Mouse (Mus musculus): ENCODE measurements around the gene Cep70. TPM values are rescaled to one million over a fixed set of nuclear protein-coding genes. Genes with fewer than 3 reads are reported as not detected.
A peak's percentile ranks its signal among the peaks of the same experiment; 100 is the strongest.

Cep70 gene
- total RNA-seq, 4 experiments from 2014 or later = 24.5 to 34.6 (median 28.8) TPM

GRCm38 (mm10) chr9:99319343-99319951 is 76.3 kb downstream of the Cep70 start:
- no peak for DNase-seq (ENCODE audit: low spot score in 2 of 2)

- no peak for DNase-seq (ENCODE audit: low spot score in 2 of 2)
Observed at GRCm38 (mm10) chr9:99320006-99320405, 76.8 kb downstream of the Cep70 start.

GRCm38 (mm10) chr9:99325208-99325929 is 82.2 kb downstream of the Cep70 start:
- no peak for DNase-seq (ENCODE audit: low spot score in 2 of 2)

DNA sequence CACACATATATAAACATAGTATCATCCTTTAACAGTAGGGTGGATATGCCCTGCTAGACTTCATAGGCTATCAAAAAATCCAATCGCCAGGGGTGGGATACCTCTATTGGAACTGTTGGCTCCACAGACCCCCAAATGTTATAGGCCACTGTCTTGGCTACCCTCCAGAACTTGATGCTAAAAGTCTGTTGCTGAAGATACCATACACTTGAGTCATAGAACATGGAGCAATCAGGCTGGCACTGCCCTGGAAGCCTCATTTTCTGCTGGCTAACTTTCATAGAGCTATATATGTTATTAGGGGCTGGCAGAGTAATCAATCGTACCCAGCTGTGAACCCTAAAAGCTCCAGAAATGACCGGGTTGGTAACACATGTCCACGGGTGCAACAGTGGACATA is 82.8 kb downstream of the Cep70 start:
- DNase-seq (ENCODE audit: low spot score in 2 of 2) = no peak

GRCm38 (mm10) chr9:99326881-99327280 is 83.7 kb downstream of the Cep70 start:
- DNase-seq (ENCODE audit: low spot score in 2 of 2) = no peak

- no peak for DNase-seq (ENCODE audit: low spot score in 2 of 2)
Observed at GRCm38 (mm10) chr9:99336538-99336937, 93.4 kb downstream of the Cep70 start.

DNA sequence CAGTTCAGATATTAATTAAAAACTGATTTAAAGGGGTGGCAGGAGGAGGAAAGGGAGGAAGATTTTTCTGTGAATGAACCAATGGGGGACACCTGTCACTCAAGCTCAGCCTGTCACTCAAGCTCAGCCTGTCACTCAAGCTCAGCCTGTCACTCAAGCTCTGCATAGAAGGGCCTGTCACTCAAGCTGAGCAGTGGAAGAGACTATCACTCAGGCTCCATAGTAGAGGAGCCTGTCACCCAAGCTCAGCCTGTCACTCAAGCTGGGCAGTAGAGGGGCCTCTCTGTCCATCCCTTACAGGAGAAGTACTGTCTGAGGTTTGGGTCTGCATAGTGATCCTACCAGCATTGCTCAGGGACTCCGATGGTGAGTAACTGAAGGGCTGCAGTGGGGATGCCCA is 95.1 kb downstream of the Cep70 start:
- no peak for DNase-seq (ENCODE audit: low spot score in 2 of 2)

DNA sequence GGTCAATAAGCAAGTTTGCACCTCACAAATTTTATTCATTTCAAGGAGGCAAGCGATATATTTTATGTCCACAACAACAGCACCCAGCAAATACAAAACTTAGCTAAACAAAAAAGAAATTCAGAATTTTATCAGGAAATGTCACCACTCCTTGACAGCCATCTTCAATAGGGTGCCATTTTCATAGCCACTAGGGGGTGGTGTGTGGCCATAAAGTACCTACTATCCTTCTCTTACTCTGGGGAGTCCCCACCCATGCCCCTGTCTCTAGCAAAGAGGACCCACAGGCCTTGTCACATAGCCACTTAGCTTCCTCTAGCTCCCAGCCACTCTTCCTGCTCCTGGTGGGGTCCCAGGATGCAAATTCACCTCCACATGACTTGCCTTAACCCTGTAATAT is 96.0 kb downstream of the Cep70 start:
- no peak for DNase-seq (ENCODE audit: low spot score in 2 of 2)

GRCm38 (mm10) chr9:99340126-99340525 is 97.0 kb downstream of the Cep70 start:
- no peak for DNase-seq (ENCODE audit: low spot score in 2 of 2)

DNA sequence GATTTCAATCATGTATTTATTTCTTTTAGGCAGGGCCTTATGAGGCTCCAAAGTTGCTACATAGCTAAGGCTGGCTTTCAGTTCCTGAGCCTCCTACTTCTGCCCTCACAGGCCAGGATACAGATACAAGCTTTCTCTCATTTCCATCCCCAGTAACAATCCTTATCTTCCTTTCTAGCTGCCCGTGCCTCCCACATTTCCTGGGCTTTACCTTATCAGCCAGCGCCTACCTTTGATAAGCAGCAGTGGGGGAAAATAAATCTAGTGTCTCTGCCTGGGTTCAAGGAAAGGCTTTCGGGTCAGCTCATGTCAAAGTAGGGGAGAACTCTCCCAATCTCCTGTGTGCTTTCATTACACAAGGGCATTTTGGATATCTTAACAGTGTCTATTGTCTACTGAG is 98.4 kb downstream of the Cep70 start:
- no peak for DNase-seq (ENCODE audit: low spot score in 2 of 2)

DNA sequence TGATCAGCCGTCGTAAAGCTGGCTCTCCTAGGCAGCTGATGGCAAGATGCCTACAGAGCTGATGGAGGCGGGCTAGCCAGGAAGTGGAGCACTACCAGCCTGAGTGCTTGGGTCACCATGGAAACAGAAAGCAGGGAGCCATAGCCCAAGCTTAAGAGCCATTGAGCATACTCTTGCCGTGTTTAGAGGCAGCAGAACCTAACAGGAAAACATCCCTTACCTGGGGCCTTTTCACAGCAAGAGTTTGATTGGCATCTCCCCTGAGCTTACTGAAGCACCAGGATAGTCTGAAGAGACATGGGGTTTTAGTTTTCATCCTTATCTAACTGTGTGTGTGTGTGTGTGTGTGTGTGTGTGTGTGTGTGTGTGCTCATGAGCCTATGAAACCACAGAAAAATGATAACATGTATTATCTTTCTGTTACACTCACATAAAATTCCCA is 102.2 kb downstream of the Cep70 start:
- peak; percentile 72 to 73 for DNase-seq (ENCODE audit: low spot score in 2 of 2)

Other genes starting within 250 kb of the Cep70 start
- under 1 TPM in 2 of 4 experiments, not detected in 2; 0.27 to 0.31 TPM for gene Gm1123, start 207.7 kb upstream of the Cep70 start, total RNA-seq (2022)
- gene Pik3cb, start 102.7 kb upstream of the Cep70 start, total RNA-seq (2022) = 10 to 100 TPM; 26.4 to 29.2 (median 27.6) TPM
- not detected for gene Faiml, start 6.1 kb upstream of the Cep70 start, total RNA-seq (2022)
- 1 to 10 TPM; 1.4 to 4.0 (median 2.6) TPM for gene Esyt3, start 115.2 kb downstream of the Cep70 start, total RNA-seq (2022)
- gene Mras, start 194.0 kb downstream of the Cep70 start, total RNA-seq (2022) = 100 to 1,000 TPM; 133 to 164 (median 142) TPM
- gene Nme9, start 208.1 kb downstream of the Cep70 start, total RNA-seq (2022) = under 1 TPM; 0.39 to 0.85 (median 0.62) TPM

Measured in layer of hippocampus, adult 8-10 months (tissue).